Mouse (Mus musculus) Muller cell, postnatal 12 days (primary cell): ENCODE measurements around the gene Dusp10.

Experiments
- DNase-seq: peaks from one replicate; pipeline ENCODE4 v3.0.0-alpha.2; 2015; ENCODE audit errors: inconsistent ontology term

Dusp10 gene

DNA sequence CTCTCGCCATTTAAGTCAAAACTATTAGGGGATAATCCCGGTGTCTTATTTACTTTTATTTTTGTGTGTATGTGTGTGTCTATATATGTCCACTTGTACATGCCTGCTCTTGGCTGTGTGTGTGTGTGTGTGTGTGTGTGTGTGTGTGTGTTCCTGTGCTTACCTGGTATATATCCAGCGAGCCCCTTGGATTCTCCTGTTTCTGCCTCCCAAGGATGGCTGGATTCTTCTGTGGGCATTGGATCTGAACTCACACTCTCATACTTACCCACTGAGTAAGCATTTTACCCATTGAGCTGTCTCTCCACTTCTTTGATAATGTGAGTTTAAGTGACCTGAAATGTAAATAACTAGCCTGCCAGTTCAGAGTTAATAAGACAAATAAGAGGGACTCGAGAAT, 40.6 kb downstream of the Dusp10 start:
- no peak for DNase-seq

DNA sequence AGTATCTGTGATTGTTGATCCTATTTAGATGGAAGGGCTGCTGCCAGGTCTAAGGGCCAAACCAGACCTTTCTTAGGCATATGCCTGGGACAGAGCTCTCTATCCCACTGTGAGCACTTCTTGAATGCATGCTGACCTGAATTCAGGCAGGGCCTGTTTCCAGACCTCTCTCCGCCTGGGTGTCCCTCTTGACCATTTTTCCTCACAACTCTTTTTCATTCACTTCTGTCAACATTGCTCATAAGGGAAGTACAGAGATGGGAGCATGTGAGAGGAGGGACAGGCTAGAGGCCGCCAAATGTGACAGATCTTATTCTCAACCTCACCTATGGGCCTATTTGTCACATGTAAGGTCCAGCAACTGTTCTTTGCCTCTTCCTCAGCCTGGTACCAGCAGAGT, 41.1 kb downstream of the Dusp10 start:
- no peak for DNase-seq

DNA sequence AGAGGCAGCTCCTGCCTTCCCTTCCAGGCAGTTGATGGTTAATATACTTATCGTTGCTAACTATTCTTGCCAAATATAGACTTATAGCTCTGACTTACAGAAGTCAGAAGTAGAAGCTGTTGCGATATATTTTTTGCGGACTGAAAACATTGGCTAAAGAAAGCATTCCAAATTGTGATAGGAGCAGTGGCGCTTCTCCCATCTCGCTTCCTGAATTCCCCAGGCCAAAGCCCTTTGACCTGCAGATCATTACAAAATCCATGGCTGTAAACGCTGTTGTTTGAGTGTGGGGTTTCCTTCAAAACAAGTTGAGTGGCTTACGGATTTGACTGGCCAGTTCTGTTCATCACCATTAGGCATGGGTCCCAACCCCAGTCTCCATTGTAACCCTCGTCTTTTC, 45.1 kb downstream of the Dusp10 start:
- DNase-seq = no peak

DNA sequence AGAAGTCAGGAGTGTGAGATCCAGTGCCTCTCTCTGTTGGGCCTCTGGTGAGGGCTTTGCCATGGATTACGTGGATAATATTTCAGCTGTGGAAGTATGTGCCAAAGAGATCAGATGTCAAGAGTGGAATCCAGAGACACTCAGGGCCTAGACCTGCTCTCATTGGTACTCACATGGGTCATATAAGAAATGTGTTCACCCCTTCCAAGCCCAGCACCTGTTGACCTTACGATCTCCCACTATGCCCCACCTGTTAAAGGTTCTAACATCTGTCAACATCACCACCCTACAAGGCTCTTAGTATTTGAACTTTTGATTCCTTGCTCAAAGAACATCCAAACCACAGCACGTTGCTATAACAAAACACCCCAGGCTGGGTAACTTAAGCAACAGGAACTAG, 46.7 kb downstream of the Dusp10 start:
- DNase-seq = no peak

DNA sequence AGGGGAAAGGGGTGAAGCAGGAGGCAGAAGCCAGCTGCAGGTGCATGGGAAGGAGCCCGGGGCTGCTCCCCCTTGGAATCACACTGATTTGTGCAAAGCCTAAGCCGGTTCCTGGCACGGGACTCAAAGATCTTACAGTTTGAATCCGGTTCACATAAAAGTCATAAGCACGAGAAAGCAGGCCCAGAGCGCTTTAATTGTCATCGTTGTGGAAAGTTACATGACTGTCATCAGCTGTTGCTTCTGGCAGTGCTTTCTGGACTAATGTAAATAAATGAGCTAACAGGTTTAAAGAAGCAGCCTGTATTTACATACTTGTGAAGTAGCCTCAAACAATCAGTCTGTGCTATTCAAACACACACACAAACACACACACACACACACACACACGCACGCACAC, 47.3 kb downstream of the Dusp10 start:
- DNase-seq = no peak

DNA sequence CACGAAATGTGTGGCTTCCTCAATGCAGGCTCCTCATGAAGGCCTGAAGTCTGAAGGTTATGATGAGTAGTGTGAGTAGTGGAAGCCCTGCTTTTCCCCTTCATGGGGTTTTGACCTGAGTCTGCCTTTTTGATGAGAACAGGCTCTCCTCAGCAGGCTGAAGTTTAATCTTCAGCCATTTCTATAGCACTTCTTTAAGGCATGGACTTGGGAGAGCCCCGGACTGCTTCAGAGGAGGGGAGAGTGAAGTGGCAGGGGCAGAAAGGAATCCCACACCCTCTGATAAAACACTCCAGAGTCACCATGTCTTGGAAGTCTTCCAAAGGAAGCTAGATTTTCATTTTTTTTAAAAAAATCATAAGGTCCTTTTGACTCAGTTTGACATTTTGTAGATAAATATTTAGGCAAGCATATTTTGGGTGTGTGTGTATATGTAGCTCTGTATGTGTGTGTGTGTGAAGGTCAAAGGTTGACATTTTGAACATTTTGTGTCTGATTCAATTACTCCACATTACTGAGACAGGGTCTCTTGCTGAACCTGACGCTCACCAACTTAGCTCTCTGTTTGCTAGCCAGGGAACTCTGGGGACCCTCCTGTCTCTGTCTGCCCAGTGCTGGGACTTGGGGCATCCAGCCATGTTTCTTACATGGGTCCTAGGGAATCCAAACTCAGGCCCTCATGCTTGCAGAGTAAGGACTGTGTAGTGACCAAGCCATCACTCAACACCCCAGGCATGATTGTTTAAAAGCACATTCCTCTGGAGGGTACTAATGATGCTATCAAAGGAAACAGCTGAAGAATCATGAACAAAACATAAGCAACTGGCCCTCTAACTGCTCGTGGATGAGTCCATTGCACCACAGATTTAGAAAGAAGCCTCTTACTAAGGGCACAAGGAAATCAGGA, 48.0 kb downstream of the Dusp10 start:
- DNase-seq = peak; percentile 72

DNA sequence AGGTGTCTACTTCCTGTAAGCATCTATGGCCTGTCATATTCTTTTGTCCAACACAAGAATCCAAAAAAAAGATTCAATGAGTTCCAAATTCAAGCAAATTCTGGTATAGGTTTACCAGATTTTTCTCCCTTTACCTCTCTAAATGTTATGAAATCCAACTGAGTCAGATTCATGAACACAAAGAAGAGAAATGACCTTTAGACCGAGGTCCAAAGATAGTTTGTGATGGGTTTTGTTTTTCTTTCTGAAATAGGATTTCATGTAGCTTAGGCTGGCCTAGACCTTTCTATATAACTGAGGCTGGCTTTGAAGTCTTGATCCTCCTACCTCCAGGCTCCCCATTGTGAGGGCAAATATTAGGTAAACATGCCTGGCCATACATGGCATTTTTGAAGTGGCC, 48.8 kb downstream of the Dusp10 start:
- DNase-seq = no peak

DNA sequence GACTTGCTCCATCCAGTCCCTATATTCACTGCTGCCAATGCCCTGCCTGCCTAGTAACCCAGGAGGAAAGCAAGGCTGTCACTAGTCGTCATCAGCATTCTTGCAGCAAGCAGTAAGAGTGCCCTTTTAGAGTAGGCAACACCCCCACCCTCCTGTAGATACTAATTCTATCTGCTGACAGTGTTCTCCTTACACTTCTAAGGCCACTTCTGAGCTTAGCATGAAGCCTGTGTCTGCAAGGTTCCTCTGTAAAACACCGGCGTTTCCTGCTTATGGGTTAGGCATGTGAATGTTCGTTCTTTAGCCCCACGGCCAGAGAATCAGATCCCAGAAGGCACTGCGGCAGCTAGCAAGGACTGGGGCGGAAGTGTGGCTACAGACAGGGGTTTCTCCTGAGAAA, 51.2 kb downstream of the Dusp10 start:
- no peak for DNase-seq

DNA sequence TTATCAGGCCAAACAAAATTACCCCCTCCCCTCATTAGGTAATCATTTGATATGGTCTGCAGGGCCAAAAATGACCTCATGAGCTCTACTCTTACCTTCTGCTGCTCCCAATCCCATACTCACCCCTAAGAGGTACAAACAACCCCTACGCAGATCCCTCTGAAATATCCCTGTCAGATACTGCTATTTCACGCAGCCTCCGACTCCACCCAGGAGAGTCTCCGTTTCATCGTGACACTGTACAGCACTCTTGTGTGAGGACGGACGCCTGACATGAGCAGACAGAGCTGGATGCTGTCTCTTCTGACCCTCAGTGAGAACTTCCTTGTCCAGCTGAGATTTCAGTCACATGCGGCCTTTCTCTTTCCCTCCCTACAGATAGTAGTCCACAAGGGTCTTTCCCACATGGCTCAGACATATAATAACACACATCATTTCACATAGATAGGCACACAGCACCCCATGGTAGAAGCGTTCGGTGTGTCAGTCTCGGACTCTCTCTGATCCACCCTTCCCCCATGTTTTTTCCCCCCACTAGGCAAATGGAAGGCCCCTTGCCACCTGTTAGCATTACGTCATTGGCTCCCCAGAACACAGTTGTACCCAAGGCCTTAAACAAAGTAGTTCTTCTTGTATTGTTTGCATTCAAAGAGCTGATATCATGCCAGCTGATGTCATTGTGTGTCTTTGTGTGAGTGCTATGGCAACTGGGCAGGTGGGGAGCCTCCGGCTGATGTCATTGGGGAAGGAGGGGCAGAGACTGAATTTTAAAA, 52.7 kb downstream of the Dusp10 start:
- peak; percentile 84 for DNase-seq

DNA sequence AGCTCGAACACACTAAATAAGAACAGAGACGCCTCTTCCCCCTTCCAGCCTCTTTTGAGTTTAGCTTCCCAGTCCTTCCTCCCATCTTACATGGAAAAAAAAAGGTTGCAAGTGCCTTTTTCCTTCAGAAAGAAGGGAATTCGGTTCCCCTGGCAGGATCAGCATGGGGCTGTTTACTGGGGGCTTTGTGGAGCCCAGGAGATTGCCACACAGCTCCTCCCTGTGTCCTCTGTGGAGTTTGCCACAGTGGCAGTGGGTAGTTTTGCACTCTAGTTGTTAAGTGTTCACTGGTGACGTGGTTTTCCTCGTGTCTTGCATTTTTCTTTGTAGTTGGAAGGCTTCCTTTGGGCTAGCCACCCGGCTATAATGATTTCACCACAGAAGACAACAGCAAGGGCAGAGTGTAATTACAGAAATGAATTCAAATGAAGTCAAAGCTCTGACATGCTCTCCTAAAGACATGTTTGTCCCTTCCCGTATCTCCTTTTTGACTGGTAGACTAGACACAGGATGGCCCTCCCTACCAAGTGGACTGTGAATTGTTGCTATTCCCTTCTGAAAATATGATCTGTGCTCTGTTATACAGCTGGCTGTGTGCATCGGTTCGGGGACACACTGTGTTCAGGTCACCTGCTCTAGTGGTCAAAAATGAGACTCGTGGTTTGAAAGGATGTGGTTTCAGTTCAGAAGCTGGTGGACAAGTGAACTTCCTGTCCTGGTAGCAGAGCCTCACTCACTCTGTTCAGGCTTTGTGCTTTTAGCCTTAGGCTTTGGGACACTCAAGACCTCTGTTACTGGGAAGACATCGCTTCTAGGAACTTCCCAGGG, 53.6 kb downstream of the Dusp10 start:
- DNase-seq = peak; percentile 74

DNA sequence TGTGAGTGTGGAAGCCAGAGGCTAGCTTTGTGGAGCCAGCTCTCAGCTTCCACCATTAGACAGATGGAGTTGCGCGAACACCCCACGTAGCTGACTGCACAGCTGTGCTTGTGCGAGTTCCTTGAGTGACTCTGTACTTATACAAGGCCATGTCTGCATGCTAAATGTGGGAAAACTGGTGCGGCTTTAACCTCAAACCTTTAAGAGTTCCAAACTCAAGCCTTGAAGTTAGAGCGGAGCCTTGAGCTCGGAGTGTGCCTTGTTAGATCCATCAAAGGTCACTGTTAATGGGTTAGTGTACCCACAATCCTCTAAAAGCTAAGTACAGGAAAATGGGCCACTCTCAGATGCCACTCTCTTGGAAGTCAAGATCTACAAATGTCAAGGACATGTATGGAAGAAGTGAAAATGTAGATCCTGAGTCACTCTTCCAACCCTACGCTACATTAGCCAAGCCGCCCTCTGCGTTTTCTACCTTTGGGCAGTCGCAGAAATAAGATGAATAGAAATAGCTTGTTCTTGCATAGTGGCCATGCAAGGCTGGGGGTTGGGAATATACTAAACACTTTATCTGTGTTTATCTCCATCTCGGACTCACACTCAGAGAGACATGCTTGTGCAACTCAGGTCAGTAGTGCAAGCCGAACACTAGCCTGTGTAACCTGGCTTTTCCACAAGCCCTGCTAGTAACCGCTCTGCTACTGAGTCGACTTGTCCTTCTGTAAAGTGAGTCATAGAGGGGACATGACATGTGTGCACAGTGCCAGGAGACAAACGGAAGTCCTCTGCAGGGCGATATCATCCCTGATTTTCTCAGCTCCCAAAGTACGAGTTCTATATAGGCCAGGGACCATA, 54.8 kb downstream of the Dusp10 start:
- DNase-seq = no peak

DNA sequence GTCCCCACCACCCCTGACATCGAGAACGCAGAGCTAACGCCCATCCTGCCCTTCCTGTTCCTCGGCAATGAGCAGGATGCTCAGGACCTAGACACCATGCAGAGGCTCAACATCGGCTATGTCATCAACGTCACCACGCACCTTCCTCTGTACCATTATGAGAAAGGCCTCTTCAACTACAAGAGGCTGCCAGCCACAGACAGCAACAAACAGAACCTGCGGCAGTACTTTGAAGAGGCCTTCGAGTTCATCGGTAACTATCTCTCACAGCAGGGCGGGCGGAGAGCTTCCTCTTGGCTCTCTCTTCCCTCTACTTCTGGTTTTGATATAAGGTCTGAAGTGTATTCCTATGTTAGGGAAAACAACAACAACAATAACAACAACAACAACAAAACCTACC, 55.9 kb downstream of the Dusp10 start:
- DNase-seq = no peak

DNA sequence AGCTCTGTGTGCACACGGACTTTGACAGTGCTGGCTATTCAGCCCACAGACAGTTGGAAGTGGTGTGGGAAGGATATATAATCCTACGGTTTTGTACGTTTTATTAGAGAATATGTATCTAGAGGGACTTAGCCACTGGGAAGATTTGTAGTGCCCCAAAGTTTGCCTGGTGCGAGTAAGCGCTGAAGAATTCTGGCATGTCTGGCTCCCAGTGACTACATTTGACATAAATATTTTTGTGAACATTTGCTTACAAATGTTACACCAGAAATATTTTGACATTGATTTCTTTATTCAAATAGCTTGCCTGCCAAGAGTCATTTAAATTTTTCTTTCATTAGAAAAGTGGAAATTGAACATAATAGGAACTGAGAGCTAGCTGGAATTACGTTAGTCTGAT, 63.0 kb downstream of the Dusp10 start:
- no peak for DNase-seq

DNA sequence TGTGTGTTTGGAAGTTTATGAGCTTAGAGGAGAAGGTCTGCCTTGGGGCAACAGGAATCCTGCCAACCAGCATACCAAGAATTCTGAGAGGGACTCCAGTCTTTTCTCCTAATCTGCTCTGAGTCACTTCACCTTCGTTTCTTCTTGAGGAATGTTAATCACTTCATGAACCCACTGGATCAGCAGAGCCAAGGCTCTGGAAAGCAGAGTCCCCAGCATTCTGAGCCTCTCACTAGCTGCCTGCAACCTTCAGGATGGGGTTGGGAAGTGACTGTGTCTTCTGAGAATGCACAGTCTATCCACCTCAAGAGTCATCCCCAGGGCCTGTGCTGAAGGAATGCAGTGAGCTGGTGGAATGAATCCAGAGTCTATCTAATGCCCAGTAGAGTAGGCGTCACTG, 63.7 kb downstream of the Dusp10 start:
- DNase-seq = peak; percentile 94

DNA sequence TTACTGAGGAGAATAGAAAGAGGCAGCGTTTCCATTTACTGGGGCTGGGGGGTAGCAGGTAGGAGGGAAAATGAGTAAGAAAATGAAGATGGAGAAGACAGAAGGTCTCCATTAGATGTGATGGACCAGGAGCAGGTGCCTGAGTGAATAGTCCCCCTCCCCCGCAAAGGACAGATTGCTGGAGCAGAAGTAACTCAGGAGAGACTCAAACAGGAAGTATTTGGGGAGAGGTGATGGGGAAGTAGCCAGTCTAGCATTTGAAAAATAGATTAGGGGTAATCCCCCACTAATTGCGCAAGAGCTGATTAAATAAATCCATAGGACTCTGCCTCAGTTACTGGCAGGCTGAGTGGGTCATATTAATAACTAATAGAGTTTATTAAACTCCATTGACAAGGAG, 66.2 kb downstream of the Dusp10 start:
- no peak for DNase-seq

DNA sequence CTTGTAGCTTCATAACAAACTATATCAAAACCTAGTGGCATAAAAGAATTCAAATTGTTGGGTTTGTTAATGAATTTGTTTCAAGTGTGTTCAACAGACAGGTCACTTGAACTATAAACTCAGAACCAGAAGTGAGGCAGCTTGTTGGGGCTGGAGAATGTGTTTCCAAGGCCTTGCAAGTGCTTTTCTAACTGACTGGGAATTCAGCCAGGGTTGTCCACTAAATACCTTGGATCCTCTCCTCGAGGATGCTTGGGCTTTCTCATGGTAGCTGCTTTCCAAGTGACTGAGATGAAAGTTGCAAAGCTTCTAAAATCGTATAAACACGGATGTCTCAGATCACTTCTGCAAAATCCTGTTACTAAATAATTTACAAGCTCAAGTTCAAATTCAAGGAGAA, 69.6 kb downstream of the Dusp10 start:
- DNase-seq = peak; percentile 32

DNA sequence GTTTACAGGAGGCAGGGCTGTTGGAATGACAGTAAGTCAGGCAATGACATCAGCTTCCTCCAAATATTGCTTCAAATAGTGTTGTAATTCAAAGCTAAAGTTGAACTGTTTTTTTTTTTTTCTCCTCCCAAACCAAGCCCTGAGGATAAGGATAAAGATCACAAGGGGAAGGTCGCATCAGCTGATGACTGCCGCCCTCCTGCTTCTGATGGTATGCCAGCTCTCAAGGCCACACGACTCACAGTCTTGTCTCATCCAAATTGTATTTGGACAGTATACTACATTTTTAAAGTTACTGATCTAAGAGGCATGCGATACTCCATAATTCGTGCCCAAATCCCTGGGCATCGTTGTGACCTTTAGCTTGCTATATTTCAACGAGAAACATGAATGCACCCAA, 70.1 kb downstream of the Dusp10 start:
- DNase-seq = no peak

DNA sequence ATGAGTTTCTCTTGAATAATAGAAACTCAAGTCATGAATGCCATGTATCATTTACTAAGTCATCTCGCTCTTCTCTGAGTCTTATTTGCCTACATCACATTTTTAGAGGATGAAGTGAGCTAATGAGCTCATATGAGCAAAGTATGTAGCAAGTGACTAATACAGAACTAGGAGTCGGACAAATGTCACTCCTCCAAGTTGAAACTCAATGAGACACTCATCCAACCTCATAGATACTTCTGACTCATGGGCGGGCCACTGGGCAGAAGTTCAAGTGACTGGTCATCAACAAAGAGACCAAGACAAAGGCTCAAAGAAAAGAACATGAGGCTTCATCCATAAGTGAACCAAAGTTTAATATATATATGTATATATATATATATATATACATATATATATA, 71.9 kb downstream of the Dusp10 start:
- peak; percentile 87 for DNase-seq

DNA sequence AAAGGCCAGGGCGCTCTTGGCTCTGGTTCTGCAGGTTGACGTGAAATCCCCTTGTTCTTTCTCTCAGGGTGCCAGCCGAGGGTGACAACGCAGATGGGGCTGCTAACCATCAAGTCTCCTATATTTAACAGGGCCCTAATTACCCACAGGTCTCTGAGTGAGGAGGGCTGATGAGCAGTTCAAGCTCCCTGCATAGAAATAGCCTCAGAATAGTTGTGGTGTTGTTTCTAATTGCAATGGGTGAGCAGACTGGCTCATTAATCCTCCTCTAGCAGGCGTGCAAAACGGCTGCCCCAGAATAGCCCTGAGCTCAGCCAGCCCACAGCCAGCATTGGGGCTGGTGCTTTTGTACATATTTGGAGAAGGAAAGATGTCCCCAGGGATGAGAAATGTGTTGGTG, 77.4 kb downstream of the Dusp10 start:
- DNase-seq = peak; percentile 48

DNA sequence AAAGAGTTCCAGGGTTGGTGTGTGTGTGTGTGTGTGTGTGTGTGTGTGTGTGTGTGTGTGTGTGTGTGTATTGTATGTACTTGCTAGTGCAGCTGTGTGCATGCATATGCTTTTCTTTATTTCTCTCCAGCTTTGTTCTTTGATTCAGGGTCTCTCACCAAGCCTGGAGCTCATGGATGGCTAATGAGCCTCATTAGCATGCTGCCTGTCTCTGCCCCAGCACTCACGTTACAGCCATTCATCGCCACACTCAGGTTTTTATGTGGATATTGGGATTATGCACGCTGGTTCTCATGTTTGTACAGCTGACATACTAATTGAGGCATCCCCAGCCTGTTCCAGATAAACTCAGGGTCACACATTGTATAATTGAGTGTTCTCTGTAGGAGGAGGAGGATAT, 81.8 kb downstream of the Dusp10 start:
- no peak for DNase-seq

DNA sequence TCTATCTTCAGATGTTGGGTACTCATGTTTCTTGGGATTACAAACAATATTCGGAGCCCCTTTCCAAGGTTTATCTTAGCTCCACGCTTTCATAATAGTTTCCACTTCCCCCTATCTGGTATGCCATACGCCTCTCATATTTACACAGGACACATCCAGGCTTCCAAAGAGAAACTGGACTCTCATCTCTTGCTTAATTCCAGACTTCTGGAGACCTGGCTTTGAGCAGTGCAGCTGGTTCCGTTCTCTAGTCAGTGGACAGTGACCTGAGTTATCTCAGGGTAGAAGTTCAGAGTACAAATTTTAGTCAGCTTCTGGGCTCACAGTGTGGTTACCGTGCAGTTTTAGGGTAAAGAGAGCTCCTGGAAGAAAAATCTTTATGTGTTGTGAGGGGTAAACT, 87.3 kb downstream of the Dusp10 start:
- DNase-seq = no peak
